In the genomic region with DNA sequence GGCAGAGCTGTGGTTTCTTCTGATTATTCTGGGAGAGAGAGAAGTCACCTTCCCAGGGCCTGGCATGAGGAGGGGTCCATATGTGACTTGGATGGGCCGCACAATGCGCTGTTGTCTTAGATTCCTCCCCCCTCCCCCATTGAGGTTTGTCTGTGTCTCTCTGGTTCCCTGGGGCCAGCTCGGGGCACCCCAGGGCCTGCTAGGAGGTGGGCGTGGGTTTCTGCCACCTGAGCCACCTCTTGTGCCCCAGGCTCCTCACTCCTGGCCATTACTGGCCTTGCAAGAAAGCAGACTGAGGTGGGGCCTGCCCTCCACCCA, we compare ENCODE assay signal across 8 mouse cellular contexts. TPM values are rescaled to one million over a fixed set of nuclear protein-coding genes. Genes with fewer than 3 reads are reported as not detected.
DNase-seq lines count a peak whose midpoint lies in the region; ATAC-seq and TF ChIP-seq lines count a peak whose summit lies in the region.

No protein-coding gene starts in this region.

- peaks cover 6% of the 10 kb centered on the region; the same call in 1 of the 2 replicates for H3K36me3 ChIP-seq in lung, postnatal 0 days (ENCODE audit: insufficient read depth, low read length)
- peaks cover 14% of the 10 kb centered on the region for H3K36me3 ChIP-seq in limb, embryonic 14.5 days (ENCODE audit: control insufficient read depth, insufficient read depth, low read length)
- H3K36me3 ChIP-seq in stomach, embryonic 14.5 days (ENCODE audit: control insufficient read depth, insufficient read depth, low read length) = peaks cover 11% of the 10 kb centered on the region

- ATAC-seq in lung, postnatal 0 days = no peak
- ATAC-seq in limb, embryonic 14.5 days (ENCODE audit: low FRiP score, low read depth) = no peak
- ATAC-seq in stomach, embryonic 14.5 days (ENCODE audit: insufficient number of reproducible peaks, insufficient read depth, low FRiP score, low read depth) = no peak

- 29% methylated on average over 4 of the region's 4 CpGs for WGBS in cerebellum, adult 2 months
- 68% methylated on average over 4 of the region's 4 CpGs for WGBS in lung, postnatal 0 days
- WGBS in lung, adult 2 months = 60% methylated on average over 4 of the region's 4 CpGs
- WGBS in limb, embryonic 14.5 days = 85% methylated on average over 4 of the region's 4 CpGs
- 72% methylated on average over 4 of the region's 4 CpGs for WGBS in stomach, embryonic 14.5 days

- no peak for TF ChIP-seq EP300 in lung, postnatal 0 days (IDR thresholded peaks at IDR 0.05)

- peak overlapping the region; percentile 27 for H3K27ac ChIP-seq in cerebellum, adult 2 months (ENCODE audit: insufficient read depth, low read length)
- H3K27ac ChIP-seq in lung, postnatal 0 days (ENCODE audit: low read length) = peak overlapping the region; percentile 39; the same call in 1 of the 2 replicates
- H3K27ac ChIP-seq in limb, embryonic 14.5 days (replicated peaks; ENCODE audit: low read depth, low read length) = no peak overlapping the region
- peak overlapping the region; percentile 56; the same call in 1 of the 2 replicates for H3K27ac ChIP-seq in stomach, embryonic 14.5 days (ENCODE audit: low read length)

- H3K4me1 ChIP-seq in cerebellum, adult 2 months (ENCODE audit: control insufficient read depth, insufficient read depth, low read length) = peaks cover 37% of the 10 kb centered on the region
- H3K4me1 ChIP-seq in lung, postnatal 0 days (ENCODE audit: insufficient read depth, low read depth, low read length) = peaks cover 50% of the 10 kb centered on the region
- H3K4me1 ChIP-seq in lung, adult 2 months (ENCODE audit: control insufficient read depth, insufficient read depth, low read length) = peaks cover 40% of the 10 kb centered on the region
- peaks cover 42% of the 10 kb centered on the region for H3K4me1 ChIP-seq in limb, embryonic 14.5 days (ENCODE audit: control insufficient read depth, insufficient read depth, low read length)
- peaks cover 49% of the 10 kb centered on the region for H3K4me1 ChIP-seq in stomach, embryonic 14.5 days (ENCODE audit: control insufficient read depth, insufficient read depth, low read length)

- no peaks in the 10 kb centered on the region for H3K27me3 ChIP-seq in cerebellum, adult 2 months (ENCODE audit: control insufficient read depth, insufficient read depth, low read length)
- H3K27me3 ChIP-seq in lung, postnatal 0 days (replicated peaks; ENCODE audit: insufficient read depth, low read length) = no peaks in the 10 kb centered on the region
- peaks cover 15% of the 10 kb centered on the region for H3K27me3 ChIP-seq in limb, embryonic 14.5 days (ENCODE audit: control insufficient read depth, insufficient read depth, low read length)
- H3K27me3 ChIP-seq in stomach, embryonic 14.5 days (ENCODE audit: control insufficient read depth, insufficient read depth, low read length) = no peaks in the 10 kb centered on the region; the same call in 1 of the 2 replicates

- H3K4me2 ChIP-seq in lung, postnatal 0 days (replicated peaks; ENCODE audit: low read depth, low read length) = peak overlapping the region; percentile 68
- H3K4me2 ChIP-seq in limb, embryonic 14.5 days (replicated peaks; ENCODE audit: low read depth, low read length, severe bottlenecking) = peak overlapping the region; percentile 90
- peak overlapping the region; percentile 93 for H3K4me2 ChIP-seq in stomach, embryonic 14.5 days (replicated peaks; ENCODE audit: low read depth, low read length)

- H3K9me3 ChIP-seq in lung, postnatal 0 days (ENCODE audit: low read length) = no peaks in the 10 kb centered on the region
- no peaks in the 10 kb centered on the region for H3K9me3 ChIP-seq in limb, embryonic 14.5 days (ENCODE audit: control insufficient read depth, low read length)
- H3K9me3 ChIP-seq in stomach, embryonic 14.5 days (ENCODE audit: control insufficient read depth, low read depth, low read length) = no peaks in the 10 kb centered on the region

- peak overlapping the region; percentile 80 for H3K4me3 ChIP-seq in cerebellum, adult 2 months (replicated peaks; ENCODE audit: insufficient read depth, low read depth, low read length)
- H3K4me3 ChIP-seq in lung, postnatal 0 days (ENCODE audit: low read depth, low read length) = peak overlapping the region; percentile 17; the same call in 1 of the 2 replicates
- H3K4me3 ChIP-seq in lung, adult 2 months (replicated peaks; ENCODE audit: extremely low read depth, low read depth, low read length) = no peak overlapping the region
- 0 out of 2 replicates have a peak overlapping the region, but pooled peaks have one; percentile 93 for H3K4me3 ChIP-seq in limb, embryonic 14.5 days (replicated peaks; ENCODE audit: low read length)
- peak overlapping the region; percentile 94; the same call in 1 of the 2 replicates for H3K4me3 ChIP-seq in stomach, embryonic 14.5 days (ENCODE audit: low read depth, low read length)

- H3K9ac ChIP-seq in lung, postnatal 0 days (replicated peaks; ENCODE audit: low read depth) = peak overlapping the region; percentile 10; the same call in 1 of the 2 replicates
- no peak overlapping the region for H3K9ac ChIP-seq in limb, embryonic 14.5 days (ENCODE audit: low read depth, low read length, severe bottlenecking)
- no peak overlapping the region; the same call in 1 of the 2 replicates for H3K9ac ChIP-seq in stomach, embryonic 14.5 days (replicated peaks; ENCODE audit: low read depth, low read length)

- no peak for TF ChIP-seq POLR2A in cerebellum, adult 2 months (IDR thresholded peaks at IDR 0.05; ENCODE audit: borderline replicate concordance, insufficient read depth, low read length)
- TF ChIP-seq POLR2A in lung, adult 2 months (IDR thresholded peaks at IDR 0.05; ENCODE audit: borderline replicate concordance, extremely low read depth, low read depth, low read length) = no peak
- TF ChIP-seq POLR2A in limb, embryonic 14.5 days (IDR thresholded peaks at IDR 0.05; ENCODE audit: borderline replicate concordance, extremely low read depth, insufficient read depth, insufficient read length) = no peak

- TF ChIP-seq CTCF in cerebellum, adult 2 months (IDR thresholded peaks at IDR 0.05; ENCODE audit: borderline replicate concordance, insufficient read depth, low read depth, low read length) = no peak
- no peak for TF ChIP-seq CTCF in lung, postnatal 0 days (IDR thresholded peaks at IDR 0.05)
- no peak for TF ChIP-seq CTCF in lung, adult 2 months (IDR thresholded peaks at IDR 0.05; ENCODE audit: insufficient read depth, low read length)

- no peak for DNase-seq in cerebellum, adult 2 months
- no peak for DNase-seq in cerebellum, postnatal 14 days
- no peak for DNase-seq in lung, postnatal 0 days (ENCODE audit: low spot score)
- DNase-seq in lung, adult 2 months = no peak
- no peak for DNase-seq in limb, embryonic 14.5 days (ENCODE audit: low spot score)
- no peak for DNase-seq in embryo, embryonic 11 days
- no peak for DNase-seq in right cerebral cortex, postnatal 25 days

RNA-seq across cellular contexts. Expression of a gene that starts 4.5 kb away (rescaled TPM):
- 61.6 and 62.9 TPM in 2 replicates for polyA plus RNA-seq in cerebellum, adult 2 months (2012; rRNA removed)
- 58.2 and 62.0 TPM in 2 replicates for polyA plus RNA-seq in lung, postnatal 0 days (2015; fragmentation: Nextera tagmentation; extraction: Ambion mirVana)
- 66.7 and 83.6 TPM in 2 replicates for polyA plus RNA-seq in lung, adult 2 months (2012; rRNA removed)
- 17.7 and 21.0 TPM in 2 replicates for polyA plus RNA-seq in limb, embryonic 14.5 days (2012; rRNA removed)
- 30.6 and 35.9 TPM in 2 replicates for polyA plus RNA-seq in limb, embryonic 14.5 days (2014; fragmentation: Nextera tagmentation; extraction: Ambion mirVana)
- polyA plus RNA-seq in stomach, embryonic 14.5 days (2014; fragmentation: Nextera tagmentation; extraction: Ambion mirVana) = 25.5 and 27.4 TPM in 2 replicates

RNA-seq across cellular contexts. Expression of a gene that starts 28.2 kb away (rescaled TPM):
- polyA plus RNA-seq in cerebellum, adult 2 months (2012; rRNA removed) = 34.8 and 36.0 TPM in 2 replicates
- polyA plus RNA-seq in lung, postnatal 0 days (2015; fragmentation: Nextera tagmentation; extraction: Ambion mirVana) = 27.9 TPM in 2 replicates
- polyA plus RNA-seq in lung, adult 2 months (2012; rRNA removed) = 33.0 and 40.0 TPM in 2 replicates
- 35.1 and 49.4 TPM in 2 replicates for polyA plus RNA-seq in limb, embryonic 14.5 days (2012; rRNA removed)
- polyA plus RNA-seq in limb, embryonic 14.5 days (2014; fragmentation: Nextera tagmentation; extraction: Ambion mirVana) = 40.4 and 44.2 TPM in 2 replicates
- 32.7 and 40.9 TPM in 2 replicates for polyA plus RNA-seq in stomach, embryonic 14.5 days (2014; fragmentation: Nextera tagmentation; extraction: Ambion mirVana)

RNA-seq across cellular contexts. Expression of a gene that starts 33.8 kb away (rescaled TPM):
- polyA plus RNA-seq in cerebellum, adult 2 months (2012; rRNA removed) = 161 and 187 TPM in 2 replicates
- polyA plus RNA-seq in lung, postnatal 0 days (2015; fragmentation: Nextera tagmentation; extraction: Ambion mirVana) = 118 and 121 TPM in 2 replicates
- polyA plus RNA-seq in lung, adult 2 months (2012; rRNA removed) = 147 and 176 TPM in 2 replicates
- 165 and 176 TPM in 2 replicates for polyA plus RNA-seq in limb, embryonic 14.5 days (2012; rRNA removed)
- 176 and 199 TPM in 2 replicates for polyA plus RNA-seq in limb, embryonic 14.5 days (2014; fragmentation: Nextera tagmentation; extraction: Ambion mirVana)
- polyA plus RNA-seq in stomach, embryonic 14.5 days (2014; fragmentation: Nextera tagmentation; extraction: Ambion mirVana) = 164 and 167 TPM in 2 replicates

RNA-seq across cellular contexts. Expression of a gene that starts 36.9 kb away (rescaled TPM):
- polyA plus RNA-seq in cerebellum, adult 2 months (2012; rRNA removed) = 1,163 and 1,164 TPM in 2 replicates
- 509 and 537 TPM in 2 replicates for polyA plus RNA-seq in lung, postnatal 0 days (2015; fragmentation: Nextera tagmentation; extraction: Ambion mirVana)
- polyA plus RNA-seq in lung, adult 2 months (2012; rRNA removed) = 1,377 and 1,420 TPM in 2 replicates
- polyA plus RNA-seq in limb, embryonic 14.5 days (2012; rRNA removed) = 1,329 and 1,559 TPM in 2 replicates
- polyA plus RNA-seq in limb, embryonic 14.5 days (2014; fragmentation: Nextera tagmentation; extraction: Ambion mirVana) = 544 and 581 TPM in 2 replicates
- polyA plus RNA-seq in stomach, embryonic 14.5 days (2014; fragmentation: Nextera tagmentation; extraction: Ambion mirVana) = 416 and 434 TPM in 2 replicates

RNA-seq across cellular contexts. Expression of a gene that starts 40.8 kb away (rescaled TPM):
- polyA plus RNA-seq in cerebellum, adult 2 months (2012; rRNA removed) = 0.33 and 0.41 TPM in 2 replicates
- polyA plus RNA-seq in lung, postnatal 0 days (2015; fragmentation: Nextera tagmentation; extraction: Ambion mirVana) = 0.40 and 0.57 TPM in 2 replicates
- polyA plus RNA-seq in lung, adult 2 months (2012; rRNA removed) = 0.15 and 0.47 TPM in 2 replicates
- polyA plus RNA-seq in limb, embryonic 14.5 days (2012; rRNA removed) = 0.44 and 0.54 TPM in 2 replicates
- 0.58 and 0.74 TPM in 2 replicates for polyA plus RNA-seq in limb, embryonic 14.5 days (2014; fragmentation: Nextera tagmentation; extraction: Ambion mirVana)
- 0.22 and 0.56 TPM in 2 replicates for polyA plus RNA-seq in stomach, embryonic 14.5 days (2014; fragmentation: Nextera tagmentation; extraction: Ambion mirVana)
